Mouse (Mus musculus): Measurements from ENCODE around the gene AI467606.
A peak's percentile ranks its signal among the peaks of the same experiment; 100 is the strongest.

The AI467606 gene

DNA sequence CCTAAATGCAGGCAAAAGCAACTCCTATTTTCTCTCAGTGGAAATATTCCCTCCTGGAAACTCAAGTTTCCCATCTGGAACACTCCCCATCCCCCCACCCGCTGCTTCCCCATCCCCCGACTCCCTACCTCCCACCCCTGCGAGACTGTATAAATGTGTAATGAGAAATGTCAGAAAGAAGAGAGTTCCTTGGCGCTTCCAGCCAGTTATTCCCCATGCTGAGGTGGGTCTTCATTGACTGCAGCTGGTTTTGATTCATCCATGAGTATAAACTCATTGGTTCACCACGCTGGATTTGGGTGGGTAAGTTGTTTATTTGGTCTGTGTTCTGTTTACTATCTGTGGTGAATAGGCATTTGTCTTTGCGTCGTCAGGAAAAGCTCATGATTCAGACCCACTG lies 5.3 kb downstream of the AI467606 start:
- DNase-seq: no peak

DNA sequence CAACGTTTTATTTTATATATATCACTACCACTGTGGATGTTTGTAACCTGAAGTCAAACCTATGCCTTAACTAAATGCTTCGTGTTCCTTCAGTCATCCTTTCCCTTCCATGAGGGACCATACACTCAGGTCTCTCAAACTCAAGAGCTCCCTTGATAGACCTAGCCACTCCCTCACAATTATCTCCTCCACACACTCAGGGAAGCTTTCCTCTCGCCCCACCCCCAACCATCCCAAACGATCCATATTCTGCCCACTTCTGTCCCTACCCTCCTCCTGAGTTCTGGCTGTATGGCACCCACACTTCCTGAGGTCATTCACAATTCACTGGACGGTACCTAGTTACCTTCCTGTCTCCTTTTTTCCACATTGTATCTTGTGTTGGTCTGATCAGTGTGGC lies 7.4 kb downstream of the AI467606 start:
- no peak for DNase-seq

DNA sequence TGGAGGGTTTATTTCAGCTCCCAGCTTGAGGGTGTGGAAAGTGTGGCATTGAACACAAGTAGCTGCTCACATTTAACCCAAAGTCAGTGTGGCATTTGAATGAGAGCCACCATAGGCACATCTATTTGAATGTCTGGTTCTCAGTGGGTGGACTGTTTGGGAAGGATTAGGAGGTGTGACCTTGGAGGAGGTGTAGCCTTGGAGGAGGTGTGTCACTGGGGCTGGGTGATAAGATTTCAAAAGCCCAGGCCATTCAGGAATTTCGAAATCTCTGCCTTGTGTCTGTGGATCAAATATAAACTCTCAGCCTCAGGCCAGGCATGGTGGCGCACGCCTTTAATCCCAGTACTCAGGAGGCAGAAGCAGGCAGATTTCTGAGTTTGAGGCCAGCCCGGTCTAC lies 7.8 kb downstream of the AI467606 start:
- DNase-seq: no peak

DNA sequence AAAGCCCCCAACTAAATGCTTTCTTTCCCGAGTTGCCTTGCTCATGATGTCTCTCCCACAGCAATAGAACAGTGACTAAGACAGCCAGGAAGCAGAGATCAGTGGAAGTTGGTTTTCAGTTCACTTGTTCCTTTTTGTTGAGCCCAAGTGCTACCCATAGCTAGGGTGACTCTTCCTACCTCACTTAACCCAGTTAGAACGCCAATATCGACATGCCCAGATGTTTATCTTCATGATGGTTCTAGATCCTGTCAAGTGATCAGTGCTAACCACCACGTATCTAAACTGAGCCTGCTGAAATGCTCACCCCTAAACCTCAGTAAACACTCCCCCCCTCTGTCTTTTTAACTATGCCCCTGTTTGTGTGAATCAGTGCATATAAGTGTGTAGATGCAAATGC lies 8.4 kb downstream of the AI467606 start:
- DNase-seq: no peak

DNA sequence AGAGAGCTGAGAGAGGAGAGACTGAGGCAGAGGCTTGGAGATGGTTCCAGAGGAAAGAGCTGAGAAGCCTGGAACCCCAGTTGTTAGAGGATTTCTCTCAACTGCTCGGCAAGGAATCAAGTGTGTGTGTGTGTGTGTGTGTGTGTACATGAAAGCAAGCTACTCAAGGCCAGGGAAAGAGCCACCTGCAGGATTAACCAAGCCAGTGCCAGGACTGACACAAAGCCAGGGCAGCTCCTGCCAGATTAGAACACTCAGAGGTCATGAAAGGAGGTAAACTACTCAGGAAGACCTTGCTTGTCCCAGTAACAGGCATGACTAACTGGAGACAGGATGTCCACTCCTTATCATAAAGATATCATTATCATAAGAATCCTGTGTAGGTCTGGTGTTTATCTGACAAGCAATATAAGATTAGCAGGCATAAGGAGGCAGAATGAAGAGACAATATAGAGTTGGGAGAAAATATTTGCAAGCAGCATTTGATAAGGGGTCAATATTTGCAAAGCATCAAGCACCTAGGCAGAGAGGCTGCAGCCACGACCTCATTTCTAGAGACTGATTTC lies 10.4 kb downstream of the AI467606 start:
- no peak for DNase-seq

DNA sequence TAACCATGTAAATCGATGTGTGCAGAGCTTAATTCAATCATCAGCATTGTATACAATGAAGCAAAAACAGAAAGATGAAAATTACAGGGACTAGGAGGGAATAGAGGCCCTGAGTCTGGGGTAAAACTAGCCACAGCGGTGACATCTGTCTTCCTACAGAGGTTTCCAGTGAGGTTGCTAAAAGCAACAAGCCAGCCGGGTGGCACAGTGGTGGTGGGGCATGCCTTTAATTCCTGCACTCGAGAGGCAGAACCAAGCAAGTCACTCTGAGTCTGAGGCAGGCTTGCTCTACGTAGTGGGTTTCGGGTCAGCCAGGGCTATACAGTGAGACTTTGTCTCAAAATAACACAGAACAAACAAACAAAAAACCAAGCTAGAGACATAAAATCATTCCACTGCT lies 11.0 kb downstream of the AI467606 start:
- DNase-seq: no peak

DNA sequence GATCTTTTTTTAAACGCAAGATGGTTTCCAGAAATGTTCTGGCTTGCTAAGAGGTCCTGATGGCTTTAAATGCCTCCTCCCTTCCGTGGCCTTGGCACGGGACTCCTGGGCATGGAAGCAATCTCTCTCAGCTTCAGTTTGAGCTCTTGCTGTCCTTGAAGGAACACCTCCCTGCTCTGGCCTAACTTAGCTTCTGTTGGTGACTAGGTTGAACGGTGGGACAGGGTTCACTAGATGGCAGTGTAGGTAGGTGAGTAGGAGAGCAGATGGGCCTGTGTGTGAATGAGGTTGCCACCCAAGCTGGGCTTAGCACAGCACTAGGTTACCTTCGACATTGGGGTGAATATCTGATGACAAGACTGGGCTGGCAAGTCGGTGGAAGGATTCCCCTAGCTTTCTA lies 12.8 kb downstream of the AI467606 start:
- DNase-seq: no peak

DNA sequence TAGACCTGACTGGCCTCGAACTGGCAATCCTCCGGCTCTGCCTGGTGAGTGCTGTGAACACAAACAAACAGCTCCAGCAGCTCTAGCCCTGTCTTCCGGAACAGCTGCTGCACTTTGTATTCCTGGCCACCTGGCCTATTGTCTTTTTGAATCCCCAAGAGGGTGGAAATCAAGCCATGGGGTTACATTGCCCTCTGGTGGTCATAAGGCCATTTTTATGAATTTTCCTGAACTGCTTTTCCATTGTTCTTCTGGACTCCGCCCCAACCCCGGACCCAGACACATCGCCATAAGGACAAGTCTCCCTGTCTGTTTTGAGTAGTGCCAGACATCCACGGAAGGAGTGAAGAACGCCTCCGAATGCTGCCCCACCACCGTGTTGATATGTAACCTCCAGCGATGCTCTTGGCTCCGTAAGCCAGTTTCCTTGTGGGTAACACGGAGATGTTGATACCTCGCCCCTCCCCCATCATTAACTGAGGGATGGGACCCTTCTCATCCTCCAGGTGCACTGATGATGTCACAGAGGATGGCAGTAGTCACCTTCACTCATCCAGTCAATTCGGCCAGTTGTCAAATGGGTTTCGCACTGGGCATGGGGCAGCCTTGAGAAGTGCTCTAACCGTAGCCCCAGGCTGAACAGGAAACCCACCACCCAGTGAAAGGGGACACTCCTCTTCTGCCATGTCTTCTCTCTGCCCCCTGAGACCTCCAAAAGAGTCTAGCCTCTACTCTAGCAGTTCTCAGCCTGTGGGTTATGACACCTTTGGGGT lies 13.6 kb downstream of the AI467606 start:
- peak; percentile 88 for DNase-seq

DNA sequence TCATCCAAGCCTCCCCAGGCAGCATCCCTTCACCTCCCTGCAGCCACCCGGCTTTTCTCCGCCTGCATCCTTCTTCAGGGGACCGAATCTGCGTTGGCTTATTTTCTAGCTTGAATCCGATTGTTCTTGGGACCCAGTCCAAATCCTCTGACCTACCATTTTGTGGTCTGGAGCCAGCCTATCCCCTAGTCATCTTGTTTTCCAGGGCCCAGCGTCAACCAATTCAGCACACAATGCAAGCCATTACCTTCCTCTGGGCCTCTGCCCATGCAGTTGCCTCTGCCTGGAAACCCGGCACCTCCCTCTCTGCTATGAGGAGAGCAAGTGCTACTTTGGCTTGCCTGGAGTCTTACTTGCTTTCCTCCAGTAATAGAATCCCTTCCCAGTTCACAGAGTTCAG lies 14.4 kb downstream of the AI467606 start:
- no peak for DNase-seq

DNA sequence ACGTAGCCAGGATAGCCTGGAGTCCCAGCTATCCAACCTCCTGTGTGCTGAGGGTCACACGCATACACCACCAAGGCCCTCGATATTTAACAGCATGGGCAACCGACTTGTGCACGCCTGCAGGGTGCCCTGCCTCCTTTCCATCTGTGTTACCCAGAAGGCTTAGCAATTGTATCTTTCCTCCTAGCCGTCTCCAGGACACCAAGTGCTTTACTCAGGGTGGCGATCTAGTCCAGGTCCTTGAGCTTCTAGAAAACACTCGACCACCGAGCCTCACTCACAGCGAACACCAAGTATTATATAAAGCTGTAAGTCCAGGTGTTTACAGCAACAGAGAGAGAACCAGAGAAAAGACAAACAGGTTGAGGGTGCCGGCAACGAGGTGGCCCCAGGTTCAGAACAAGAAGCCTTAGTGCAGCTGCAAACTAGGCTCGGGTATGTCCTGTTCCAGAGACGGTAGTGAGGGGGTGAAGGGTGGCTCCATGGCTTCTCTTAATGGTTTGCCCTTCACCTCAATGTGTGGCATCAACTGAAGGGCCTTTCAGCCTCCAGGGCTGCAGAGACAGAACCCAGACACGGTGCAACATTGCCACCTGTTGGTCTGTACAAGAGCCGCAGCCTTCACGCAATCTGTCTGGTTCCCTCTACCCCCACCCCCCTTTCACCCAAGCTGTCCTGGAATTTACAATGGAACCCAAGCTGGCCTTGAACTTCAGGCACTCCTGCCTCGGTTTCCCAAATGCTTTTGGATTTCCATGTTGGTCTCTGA lies 19.3 kb downstream of the AI467606 start:
- DNase-seq: peak; percentile 81

DNA sequence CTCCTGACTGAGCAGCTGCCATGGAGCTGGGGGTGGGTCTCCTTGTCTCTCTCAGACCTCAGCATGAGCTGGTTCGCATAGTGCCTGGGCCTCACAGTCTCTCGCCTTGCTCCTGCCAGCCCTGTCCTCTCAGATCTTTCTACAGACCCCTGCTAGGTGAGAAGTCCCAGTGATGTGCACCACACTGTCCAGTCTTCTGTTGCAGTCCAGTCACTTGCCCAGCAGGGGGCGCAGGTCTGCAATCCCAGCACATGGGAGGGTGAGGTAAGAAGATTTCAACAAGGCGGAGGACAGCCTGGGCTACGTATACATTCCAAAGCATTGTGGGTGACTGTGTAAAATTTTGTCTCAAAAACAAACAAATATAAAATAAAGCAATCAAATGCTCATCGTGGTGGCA lies 20.3 kb downstream of the AI467606 start:
- peak; percentile 57 for DNase-seq

DNA sequence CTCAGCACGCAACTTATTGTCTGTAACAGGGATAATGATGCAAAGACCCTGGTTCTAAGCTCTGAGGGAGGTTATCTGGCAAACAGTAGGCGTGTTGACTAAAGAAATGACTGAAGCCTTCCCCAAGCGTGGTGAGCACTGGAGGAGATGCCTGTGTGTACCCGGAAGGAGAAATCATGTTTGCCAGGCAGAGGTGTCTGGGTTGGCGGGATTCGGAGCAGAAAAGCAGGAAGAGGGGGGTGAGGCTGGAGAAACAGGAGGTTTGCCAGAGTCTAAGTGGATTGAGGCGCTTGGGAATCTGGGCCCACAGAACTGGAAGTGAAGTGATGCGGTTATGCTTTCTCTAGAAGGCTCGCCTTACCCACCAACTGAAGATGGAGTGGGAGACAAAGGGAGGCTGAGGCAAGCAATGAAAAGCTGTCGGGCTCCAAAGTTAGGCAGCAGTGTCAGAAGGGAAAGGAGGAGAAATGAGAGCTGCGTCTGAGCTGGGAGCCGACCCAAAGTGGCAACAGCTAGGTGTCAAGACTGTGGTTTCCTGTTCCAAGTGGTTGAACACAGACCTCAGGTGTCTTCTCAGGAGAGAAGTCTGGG lies 21.2 kb downstream of the AI467606 start:
- no peak for DNase-seq

DNA sequence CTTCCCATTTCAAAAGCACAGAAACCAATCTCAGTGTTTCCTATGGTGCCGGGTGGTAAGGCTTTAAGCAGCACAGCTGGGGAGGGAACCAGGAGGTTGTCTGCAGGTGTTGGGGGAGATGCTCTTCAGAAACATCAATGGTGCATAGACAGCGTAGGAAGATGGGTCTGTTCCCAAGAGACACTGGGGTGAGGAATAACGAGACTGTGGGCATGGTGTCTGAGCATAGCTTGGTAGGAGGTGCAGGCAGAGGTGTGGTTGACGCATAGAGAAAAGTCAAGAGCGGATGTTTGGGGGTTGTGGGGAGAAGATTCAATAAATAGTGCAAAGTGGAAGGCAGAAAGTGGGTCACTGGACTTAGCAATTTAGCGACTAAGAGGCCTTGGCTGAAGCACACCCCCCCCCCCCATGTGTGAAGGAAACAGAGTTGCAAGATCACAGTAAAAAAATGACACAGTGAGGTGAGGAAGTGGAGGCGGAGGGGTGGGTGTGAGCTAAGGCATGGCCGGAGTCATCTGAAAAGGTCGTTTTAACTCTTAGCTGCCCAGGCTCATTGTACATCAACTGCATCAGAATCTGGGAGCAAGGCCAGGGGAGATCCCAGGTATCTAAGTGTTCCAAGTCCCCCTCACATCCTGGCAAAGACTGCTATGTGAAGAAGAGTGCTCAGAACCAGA lies 21.9 kb downstream of the AI467606 start:
- no peak for DNase-seq

DNA sequence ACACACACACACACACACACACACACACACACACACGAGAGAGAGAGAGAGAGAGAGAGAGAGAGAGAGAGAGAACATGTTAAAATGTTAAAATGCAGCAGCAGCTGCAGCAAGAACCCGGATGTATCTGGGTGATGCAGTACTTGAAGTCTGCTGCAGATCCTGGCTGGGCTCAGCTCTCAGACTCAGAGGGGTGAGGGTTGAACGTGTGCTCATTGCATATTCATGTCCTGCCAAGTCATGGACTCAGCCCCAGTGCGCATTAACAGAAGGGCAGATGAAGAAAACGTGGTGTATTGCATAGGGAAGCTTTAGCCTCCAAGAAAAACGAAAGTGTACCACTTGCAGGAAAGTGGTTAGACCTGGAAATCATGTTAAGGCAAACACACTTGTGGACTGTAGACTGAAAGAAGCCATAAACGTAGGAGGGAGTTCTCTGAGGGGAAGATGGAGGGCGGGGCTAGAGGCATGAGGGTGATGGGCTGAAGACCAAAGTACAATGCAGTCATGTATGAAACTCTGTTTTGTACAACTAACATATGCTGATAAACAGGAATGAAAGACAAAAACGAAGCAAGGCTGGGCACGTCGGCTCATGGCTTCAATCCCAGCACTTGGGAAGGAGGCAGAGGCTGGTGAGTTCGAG lies 22.6 kb downstream of the AI467606 start:
- DNase-seq: peak; percentile 72

DNA sequence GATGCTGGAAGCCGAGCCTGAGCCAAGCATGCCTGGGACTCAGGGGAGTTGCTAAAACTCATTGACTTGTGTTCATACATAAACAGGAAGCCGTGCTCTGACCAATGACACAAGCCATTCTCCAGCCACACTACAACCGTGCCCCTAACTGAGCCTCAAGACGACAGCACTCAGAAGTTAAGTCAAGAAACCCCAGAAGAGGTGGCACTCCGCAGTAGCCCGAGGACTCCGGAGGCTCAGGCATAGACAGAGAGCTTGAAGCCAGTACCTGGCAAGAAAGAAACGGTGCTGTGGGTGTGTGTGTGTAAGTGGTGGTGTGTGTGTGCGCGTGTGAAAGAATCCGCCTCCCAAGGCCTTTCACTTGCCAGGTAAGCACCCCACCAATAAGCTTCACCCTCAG lies 23.8 kb downstream of the AI467606 start:
- DNase-seq: no peak

DNA sequence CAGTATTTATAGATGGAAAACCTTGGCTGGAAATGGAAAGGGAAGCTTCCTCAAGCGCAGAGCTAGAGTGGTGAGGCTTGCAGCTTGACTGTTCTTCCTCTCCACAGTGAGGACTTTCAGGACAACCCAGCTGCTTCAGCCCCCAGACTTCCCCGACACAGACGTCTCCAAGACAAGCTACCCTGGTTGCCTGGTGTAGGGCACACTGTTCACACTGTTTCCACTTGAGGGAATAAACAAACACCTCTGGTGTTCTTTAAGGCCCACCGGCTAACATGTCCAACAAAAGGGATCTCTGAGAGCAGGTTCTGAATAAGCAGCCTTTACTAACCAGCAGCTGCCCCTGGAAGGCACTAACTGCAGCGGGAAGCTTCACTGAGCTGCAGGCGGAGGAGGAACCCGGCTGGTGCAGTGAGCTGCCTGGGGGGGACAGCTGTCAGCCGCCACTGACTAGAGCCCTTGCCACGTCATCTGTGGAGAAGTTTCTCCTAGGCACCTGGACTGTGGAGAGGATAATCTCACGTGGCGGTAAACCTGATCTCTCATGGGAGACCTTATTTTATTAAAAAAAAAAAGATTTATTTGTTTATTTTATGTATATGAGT lies 25.3 kb downstream of the AI467606 start:
- DNase-seq: no peak

DNA sequence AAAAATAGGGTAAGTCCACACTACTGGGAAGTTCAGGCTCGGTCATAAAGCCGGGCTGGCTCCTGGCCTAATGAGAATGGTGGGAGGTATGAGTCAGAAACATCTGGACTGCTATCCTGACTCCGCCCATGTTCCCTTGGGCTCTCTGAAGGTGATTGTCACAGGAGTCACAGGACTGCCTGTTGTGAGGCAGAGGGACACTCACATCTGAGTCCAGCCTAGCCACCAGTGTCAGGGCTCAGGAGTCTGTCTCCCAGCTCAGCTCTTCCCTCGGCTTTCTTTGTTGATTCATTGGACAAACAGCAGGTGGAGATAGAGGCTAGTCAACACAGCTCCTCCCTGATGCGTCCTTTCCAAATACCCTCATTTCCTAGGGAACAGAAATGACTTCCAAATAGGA lies 26.8 kb downstream of the AI467606 start:
- DNase-seq: peak; percentile 46

DNA sequence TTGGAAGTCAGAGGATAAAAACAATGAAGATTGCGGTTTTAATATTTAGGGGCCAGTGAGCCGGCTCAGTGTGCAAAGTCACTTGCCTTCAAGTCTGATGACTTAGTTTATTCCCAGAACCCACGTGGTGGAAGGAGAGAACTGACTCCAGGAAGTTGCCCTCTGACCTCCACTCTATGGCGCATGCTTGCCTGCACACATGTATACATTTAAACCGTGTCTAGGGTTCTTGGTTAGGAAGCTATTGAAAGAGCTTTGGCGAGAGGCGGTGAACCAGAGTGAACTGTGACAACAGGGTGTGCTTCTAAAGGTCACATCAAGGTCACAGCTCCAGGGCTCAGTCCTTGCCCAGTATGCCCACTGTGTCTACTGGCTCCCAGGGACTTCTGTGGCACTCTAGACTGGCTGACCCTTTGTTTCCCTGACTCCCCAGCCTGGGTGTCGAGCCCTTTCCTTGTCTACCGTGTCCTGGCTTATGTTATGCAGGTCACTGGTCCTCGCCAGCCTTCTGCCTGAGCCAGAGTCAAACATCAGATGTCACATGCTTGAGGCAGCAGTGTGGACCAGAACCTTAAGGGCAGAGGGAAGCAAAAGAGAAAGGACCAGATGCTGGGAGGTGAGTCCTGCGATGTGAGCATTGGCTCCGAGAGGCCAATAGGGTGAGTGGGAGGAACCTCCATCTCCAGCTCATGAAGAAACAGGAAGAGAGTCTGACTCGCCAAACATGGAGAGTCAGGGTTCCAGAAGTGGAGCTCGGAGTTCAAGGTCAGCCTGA lies 27.7 kb downstream of the AI467606 start:
- no peak for DNase-seq

DNA sequence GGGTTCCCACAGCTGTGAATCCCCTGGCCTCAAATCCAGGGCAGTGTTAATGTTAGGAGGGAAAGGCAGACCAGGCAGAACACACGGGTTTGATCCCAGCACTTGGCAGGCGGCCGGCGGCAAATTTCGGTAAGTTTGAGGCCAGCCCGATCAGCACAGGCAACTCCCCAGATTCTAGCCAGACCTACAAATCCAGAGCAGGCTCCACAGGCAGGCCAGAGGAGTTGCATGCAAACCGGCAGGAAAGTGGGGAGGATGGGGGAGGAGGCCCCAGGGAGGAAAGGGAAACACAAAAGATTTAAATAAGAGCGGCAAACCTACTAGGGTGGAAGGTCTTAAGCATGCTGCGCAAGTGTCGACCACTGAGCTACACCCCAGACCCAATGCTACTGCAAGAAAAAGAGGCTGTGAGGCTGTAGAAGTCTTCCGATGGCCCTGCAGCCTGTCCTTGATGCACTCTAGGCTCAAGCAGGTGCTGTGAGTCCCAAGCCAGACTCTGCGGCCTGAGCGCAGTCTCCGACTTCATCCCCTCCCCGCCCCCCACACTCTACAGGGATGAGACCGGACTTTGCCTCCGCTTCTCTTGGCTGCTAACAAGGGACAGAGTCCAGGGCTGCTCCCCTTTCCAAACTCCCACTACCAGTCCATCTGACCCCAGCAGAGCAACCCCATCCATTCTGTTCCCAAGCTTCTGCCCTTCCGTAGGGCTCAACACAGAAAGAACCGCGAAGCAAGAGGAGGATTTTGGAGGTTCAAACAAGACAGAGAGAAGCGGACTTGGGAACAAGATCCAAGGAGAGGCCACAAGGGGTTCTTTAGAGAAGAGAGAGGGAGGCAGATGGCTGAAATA lies 30.1 kb downstream of the AI467606 start:
- DNase-seq: peak; percentile 85

DNA sequence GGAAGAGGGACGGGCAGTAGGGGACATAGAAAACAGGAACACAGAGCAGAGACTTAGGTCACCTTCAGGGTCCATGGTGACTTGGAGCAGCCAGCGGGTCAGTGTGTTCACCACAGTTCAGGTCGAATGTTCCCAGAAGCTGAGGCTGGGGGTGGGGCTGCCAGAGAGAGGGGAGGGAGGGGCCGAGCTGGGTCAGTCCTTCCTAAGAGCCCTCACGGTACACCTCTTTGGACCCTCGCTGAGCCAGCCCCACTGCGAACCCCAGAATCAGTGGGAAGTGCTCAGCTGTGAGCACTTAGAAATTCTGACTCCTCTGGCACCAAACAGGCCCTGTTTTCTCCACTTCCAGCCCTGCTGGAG lies 30.7 kb downstream of the AI467606 start, which contains the start of gene Qprt:
TSS of gene Qprt (minus strand) at position 316 of the 360 bp plus-strand sequence.
- DNase-seq: peak; percentile 53
